Mouse (Mus musculus) MEL (cell line): ENCODE measurements around the gene Wdr45. TPM values are rescaled to one million over a fixed set of nuclear protein-coding genes. Genes with fewer than 3 reads are reported as not detected.

Source experiments
- DNase-seq: peaks from one replicate; pipeline ENCODE4 v3.0.0; 2011; ENCODE audit warnings: low read depth, low spot score
- H3K27ac ChIP-seq: 2 replicates; pipeline ENCODE4 v1.5.1; 2012; ENCODE audit warnings: low read depth, mild to moderate bottlenecking, control low read depth, low read length, moderate library complexity; ENCODE audit not compliant: control insufficient read depth
- H3K27me3 ChIP-seq, 2 experiments: fragments of 150-350 bp in 1 of 2; sonication (generic) in 1 of 2; 2 replicates each; pipeline ENCODE4 v1.6.1; 2012; ENCODE audit warnings: low read length in 2 of 2, mild to moderate bottlenecking in 2 of 2, improper control_type of control experiment in 1 of 2, moderate library complexity in 1 of 2; ENCODE audit not compliant: insufficient read depth in 2 of 2, control insufficient read depth in 1 of 2
- H3K36me3 ChIP-seq, 2 experiments: 2 replicates each; pipeline ENCODE4 v1.6.1; 2012 to 2014; ENCODE audit warnings: low read length in 2 of 2, improper control_type of control experiment in 1 of 2, inconsistent platforms in 1 of 2, mild to moderate bottlenecking in 1 of 2; ENCODE audit not compliant: insufficient read depth in 2 of 2, control insufficient read depth in 1 of 2
- H3K4me1 ChIP-seq, 2 experiments: fragments of 150-350 bp in 1 of 2; sonication (generic) in 1 of 2; 2 replicates each; pipeline ENCODE4 v1.6.1; 2012; ENCODE audit warnings: low read length in 2 of 2, improper control_type of control experiment in 1 of 2, mild to moderate bottlenecking in 1 of 2; ENCODE audit not compliant: insufficient read depth in 2 of 2, control insufficient read depth in 1 of 2
- H3K4me3 ChIP-seq, 2 experiments: fragments of 150-350 bp in 1 of 2; sonication (generic) in 1 of 2; 2 replicates each; pipeline ENCODE4 v1.5.1; 2012; ENCODE audit warnings: low read depth in 2 of 2, low read length in 2 of 2, mild to moderate bottlenecking in 2 of 2, moderate library complexity in 2 of 2, control low read depth in 1 of 2, improper control_type of control experiment in 1 of 2; ENCODE audit not compliant: control insufficient read depth in 1 of 2, insufficient read depth in 1 of 2
- H3K79me2 ChIP-seq: 2 replicates; pipeline ENCODE4 v1.6.1; 2012; ENCODE audit warnings: mild to moderate bottlenecking, low read length, moderate library complexity; ENCODE audit not compliant: control insufficient read depth, poor library complexity, insufficient read depth
- H3K9ac ChIP-seq: 2 replicates; pipeline ENCODE4 v1.6.1; 2012; ENCODE audit warnings: low read depth, mild to moderate bottlenecking, control low read depth, low read length, moderate library complexity; ENCODE audit not compliant: control insufficient read depth, poor library complexity, severe bottlenecking
- H3K9me3 ChIP-seq: fragments of 150-350 bp; sonication (generic); replicated peaks from 2 replicates; pipeline ENCODE4 v1.6.1; 2012; ENCODE audit warnings: mild to moderate bottlenecking, low read length, improper control_type of control experiment, moderate library complexity; ENCODE audit not compliant: insufficient read depth
- CHD2 ChIP-seq: IDR thresholded peaks from 2 replicates; pipeline ENCODE4 v1.6.1; 2011; ENCODE audit warnings: low read length, improper control_type of control experiment
- CTCF ChIP-seq, 3 experiments: IDR thresholded peaks in 2 of 3; conservative IDR thresholded peaks in 1 of 3; 2 replicates each; pipeline ENCODE4 v1.5.1; 2011 to 2012; ENCODE audit warnings: low read length in 3 of 3, low read depth in 2 of 3, mild to moderate bottlenecking in 2 of 3, improper control_type of control experiment in 1 of 3, inconsistent platforms in 1 of 3, mixed read lengths in 1 of 3, moderate library complexity in 1 of 3; ENCODE audit not compliant: control insufficient read depth in 1 of 3, insufficient read depth in 1 of 3, poor library complexity in 1 of 3, severe bottlenecking in 1 of 3
- E2F4 ChIP-seq: IDR thresholded peaks from 2 replicates; pipeline ENCODE4 v1.6.1; 2011; ENCODE audit warnings: low read depth, low read length, improper control_type of control experiment, borderline replicate concordance
- GABPA ChIP-seq: IDR thresholded peaks from 2 replicates; pipeline ENCODE4 v1.6.1; 2012; ENCODE audit warnings: low read depth, mild to moderate bottlenecking, inconsistent platforms, low read length, improper control_type of control experiment, moderate library complexity
- GATA1 ChIP-seq: IDR thresholded peaks from 2 replicates; pipeline ENCODE4 v1.6.1; 2011; ENCODE audit warnings: low read depth, low read length, improper control_type of control experiment
- HCFC1 ChIP-seq: IDR thresholded peaks from 2 replicates; pipeline ENCODE4 v1.6.1; 2012; ENCODE audit warnings: low read depth, mild to moderate bottlenecking, inconsistent platforms, low read length, improper control_type of control experiment, moderate library complexity
- KAT2A ChIP-seq: conservative IDR thresholded peaks from 2 replicates; pipeline ENCODE4 v1.6.1; 2012; ENCODE audit warnings: low read depth, low read length, improper control_type of control experiment, inconsistent platforms
- MAFK ChIP-seq: IDR thresholded peaks from 2 replicates; pipeline ENCODE4 v1.6.1; 2011; ENCODE audit warnings: low read depth, mild to moderate bottlenecking, low read length, improper control_type of control experiment, borderline replicate concordance
- MAX ChIP-seq: IDR thresholded peaks from 2 replicates; pipeline ENCODE4 v1.6.1; 2011; ENCODE audit warnings: low read length, improper control_type of control experiment
- MYB ChIP-seq: IDR thresholded peaks from 2 replicates; pipeline ENCODE4 v1.6.1; 2011; ENCODE audit warnings: mild to moderate bottlenecking, low read depth, low read length, improper control_type of control experiment
- MYC ChIP-seq: IDR thresholded peaks from 2 replicates; pipeline ENCODE4 v1.6.1; 2011; ENCODE audit warnings: low read depth, mild to moderate bottlenecking, low read length, improper control_type of control experiment, moderate library complexity
- NRF1 ChIP-seq: IDR thresholded peaks from 2 replicates; pipeline ENCODE4 v1.6.1; 2014; ENCODE audit warnings: low read depth, mild to moderate bottlenecking, inconsistent platforms, low read length, improper control_type of control experiment, moderate library complexity; ENCODE audit not compliant: poor library complexity, insufficient read depth, severe bottlenecking
- POLR2A ChIP-seq, 2 experiments: IDR thresholded peaks; 2 replicates each; pipeline ENCODE4 v1.6.1; 2011 to 2012; ENCODE audit warnings: low read length in 2 of 2, mild to moderate bottlenecking in 2 of 2, control low read depth in 1 of 2, improper control_type of control experiment in 1 of 2, low read depth in 1 of 2, moderate library complexity in 1 of 2; ENCODE audit not compliant: control insufficient read depth in 1 of 2, insufficient read depth in 1 of 2, poor library complexity in 1 of 2
- POLR2AphosphoS2 ChIP-seq: IDR thresholded peaks from 2 replicates; pipeline ENCODE4 v1.6.1; 2011; ENCODE audit warnings: low read length, improper control_type of control experiment
- RAD21 ChIP-seq: IDR thresholded peaks from 2 replicates; pipeline ENCODE4 v1.6.1; 2011; ENCODE audit warnings: mild to moderate bottlenecking, low read depth, low read length, improper control_type of control experiment
- SIN3A ChIP-seq: IDR thresholded peaks from 2 replicates; pipeline ENCODE4 v1.6.1; 2012; ENCODE audit warnings: low read length, improper control_type of control experiment, inconsistent platforms
- TAL1 ChIP-seq: IDR thresholded peaks from 2 replicates; pipeline ENCODE4 v1.6.1; 2012; ENCODE audit warnings: mild to moderate bottlenecking, inconsistent platforms, low read length, moderate library complexity, mixed read lengths
- TBP ChIP-seq: IDR thresholded peaks from 2 replicates; pipeline ENCODE4 v1.8.0; 2011; ENCODE audit warnings: low read depth, low read length, improper control_type of control experiment
- TCF12 ChIP-seq: IDR thresholded peaks from 2 replicates; pipeline ENCODE4 v1.6.1; 2014; ENCODE audit warnings: low read depth, mild to moderate bottlenecking, inconsistent platforms, low read length, improper control_type of control experiment, moderate library complexity
- USF1 ChIP-seq: IDR thresholded peaks from 2 replicates; pipeline ENCODE4 v1.6.1; 2014; ENCODE audit warnings: low read depth, mild to moderate bottlenecking, inconsistent platforms, low read length, improper control_type of control experiment, moderate library complexity
- ZC3H11A ChIP-seq: IDR thresholded peaks from 2 replicates; pipeline ENCODE4 v1.6.1; 2012; ENCODE audit warnings: low read depth, mild to moderate bottlenecking, inconsistent platforms, low read length, improper control_type of control experiment
- ZMIZ1 ChIP-seq: IDR thresholded peaks from 2 replicates; pipeline ENCODE4 v1.6.1; 2012; ENCODE audit warnings: low read depth, mild to moderate bottlenecking, inconsistent platforms, low read length, improper control_type of control experiment, moderate library complexity
- polyA plus RNA-seq, 2 experiments: library from polyadenylated mRNA; stranded (reverse) in 1 of 2; unstranded in 1 of 2; fragments of >175 nt in 1 of 2; fragments of >200 nt in 1 of 2; gene quantifications; 2 replicates each; pipeline versions ENCODE4 v1.2.1 to v1.2.4; 2012; ENCODE audit warnings: low replicate concordance in 2 of 2, low read depth in 1 of 2; ENCODE audit not compliant: insufficient read length in 2 of 2, insufficient read depth in 1 of 2, missing spikeins in 1 of 2
- total RNA-seq: library from RNA; depleted of rRNA; stranded (reverse); fragments of 300-350 nt; gene quantifications from 2 replicates; pipeline ENCODE4 v1.2.3, GENCODE M21; 2012

Wdr45 gene
- total and polyA plus RNA-seq, 3 experiments, result 13.9 to 36.1 TPM; not detected in 1

DNA sequence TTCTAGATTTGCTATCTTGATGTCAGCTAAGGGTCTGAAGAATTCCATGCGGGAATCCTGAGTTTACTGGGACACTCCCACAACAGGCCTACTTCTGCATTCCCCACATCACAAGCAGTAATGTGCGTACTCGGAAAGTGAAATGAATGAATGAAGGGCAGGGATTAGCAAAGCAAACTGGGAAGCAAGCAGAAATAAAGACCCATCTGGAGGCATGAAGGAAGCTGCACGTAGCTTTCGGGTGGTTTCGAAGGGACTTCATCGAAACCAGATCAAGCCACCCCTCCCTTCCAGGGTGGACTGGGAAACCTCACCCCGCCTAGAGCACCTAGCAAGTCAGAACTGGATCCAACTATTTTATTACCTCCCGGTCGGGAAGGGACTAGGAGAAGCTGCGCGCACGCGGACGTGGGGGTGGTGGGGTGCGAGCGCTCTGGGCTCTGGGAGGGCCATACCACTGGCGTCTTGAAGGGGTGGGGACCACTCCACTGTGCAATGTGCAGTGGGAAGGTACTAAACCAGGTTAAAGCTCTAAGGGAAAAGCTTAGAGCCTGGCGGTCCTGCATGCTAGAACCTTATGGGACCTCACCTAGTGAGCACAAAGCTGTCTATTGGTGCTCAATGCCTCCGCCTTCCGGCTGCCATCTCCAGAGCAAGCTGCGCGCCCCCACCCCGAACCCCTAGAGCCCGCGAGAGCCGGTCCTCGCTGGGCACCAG lies 39.7 kb upstream of the Wdr45 start (continued):
- TF ChIP-seq POLR2AphosphoS2 (no peak), ZMIZ1 (no peak; the same call in 1 of the 2 replicates), MAX (no peak), KAT2A (no peak), RAD21 (no peak), MAFK (no peak), E2F4 (no peak), TCF12 (0 out of 2 replicates have a peak, but pooled peaks have one; percentile 25), MYC (peak; percentile 49; the same call in 1 of the 2 replicates), SIN3A (peak; percentile 7; the same call in 1 of the 2 replicates), HCFC1 (peak; percentile 13), TBP (0 out of 2 replicates have a peak, but pooled peaks have one; percentile 13), ZC3H11A (no peak), GATA1 (0 out of 2 replicates have a peak, but pooled peaks have one; percentile 18), POLR2A (IDR thresholded peaks at IDR 0.05; ENCODE audit: control insufficient read depth in 1 of 2, insufficient read depth in 1 of 2, low read depth in 1 of 2, low read length in 2 of 2, poor library complexity in 1 of 2) (peak in 1 of 2 experiments; percentile 65; a peak in 2 of 4 replicates), TAL1 (no peak), MYB (no peak), CHD2 (no peak)
- TF ChIP-seq, all 39 proteins: peak for 11

DNA sequence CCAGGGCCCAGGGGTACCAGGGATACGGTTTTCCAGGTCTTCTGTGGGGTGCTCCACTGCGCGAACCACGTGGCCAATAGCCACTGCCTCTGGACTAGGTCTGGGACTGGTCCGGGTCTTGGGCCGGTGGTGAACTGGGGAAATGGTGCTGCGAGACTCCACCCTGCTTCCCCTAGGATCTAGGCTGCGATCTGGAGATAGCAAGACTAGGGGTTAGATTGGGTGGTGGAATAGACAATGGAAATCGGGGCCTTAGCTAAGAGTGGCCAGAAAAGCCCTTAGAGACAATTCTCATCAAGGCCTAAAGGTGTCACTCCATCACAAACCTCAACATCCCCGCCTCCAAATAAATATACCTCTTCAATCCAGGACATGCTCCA lies 39.1 kb upstream of the Wdr45 start:
- H3K27me3 ChIP-seq, result no peaks in the 10 kb centered on the region
- H3K4me3 ChIP-seq, result peak overlapping the region; percentile 67 to 81
- H3K27ac ChIP-seq, result peak overlapping the region; percentile 95
- DNase-seq, result peak; percentile 72
- H3K36me3 ChIP-seq, result peaks cover 0 to 22% of the 10 kb centered on the region in 2 experiments; a peak in 2 of 4 replicates
- peaks cover 4% of the 10 kb centered on the region; the same call in 1 of the 2 replicates for H3K79me2 ChIP-seq
- peak overlapping the region; percentile 82 for H3K9ac ChIP-seq
- TF ChIP-seq USF1 (peak; percentile 57; the same call in 1 of the 2 replicates), NRF1 (no peak), GATA1 (0 out of 2 replicates have a peak, but pooled peaks have one; percentile 22), RAD21 (peak; percentile 13), SIN3A (no peak), GABPA (no peak), CTCF (IDR thresholded peaks at IDR 0.05 in 2 of 3, conservative IDR thresholded peaks at IDR 0.05 in 1 of 3; ENCODE audit: control insufficient read depth in 1 of 3, insufficient read depth in 1 of 3, low read depth in 2 of 3, low read length in 3 of 3, poor library complexity in 1 of 3, severe bottlenecking in 1 of 3) (peak in 1 of 3 experiments; percentile 31; a peak in 4 of 6 replicates)
- peaks cover 9 to 27% of the 10 kb centered on the region in 2 experiments for H3K4me1 ChIP-seq
- no peaks in the 10 kb centered on the region for H3K9me3 ChIP-seq
